Mouse (Mus musculus) cortical plate, adult 2 months (tissue): ENCODE data around the gene Spem1.

Experiments used
- CTCF ChIP-seq: fragments of 200-500 bp; IDR thresholded peaks from 2 replicates; pipeline ENCODE4 v1.5.1; 2011; ENCODE audit warnings: mild to moderate bottlenecking, control low read depth, low read length; ENCODE audit not compliant: insufficient read depth; ENCODE audit errors: extremely low read depth
- POLR2A ChIP-seq: fragments of 200-500 bp; IDR thresholded peaks from 2 replicates; pipeline ENCODE4 v1.6.1; 2011; ENCODE audit warnings: mild to moderate bottlenecking, low read length, control low read depth; ENCODE audit not compliant: insufficient read depth; ENCODE audit errors: extremely low read depth

GRCm38 (mm10) chr11:69781828-69782227 is 40.2 kb downstream of the Spem1 start:
- TF ChIP-seq POLR2A, result no peak
- no peak for TF ChIP-seq CTCF
